Mouse (Mus musculus) thymus, postnatal 14 days (tissue): ENCODE measurements around the gene B4galt2.

Experiments
- DNase-seq: peaks from one replicate; pipeline ENCODE4 v3.0.0; 2021

B4galt2 gene

DNA sequence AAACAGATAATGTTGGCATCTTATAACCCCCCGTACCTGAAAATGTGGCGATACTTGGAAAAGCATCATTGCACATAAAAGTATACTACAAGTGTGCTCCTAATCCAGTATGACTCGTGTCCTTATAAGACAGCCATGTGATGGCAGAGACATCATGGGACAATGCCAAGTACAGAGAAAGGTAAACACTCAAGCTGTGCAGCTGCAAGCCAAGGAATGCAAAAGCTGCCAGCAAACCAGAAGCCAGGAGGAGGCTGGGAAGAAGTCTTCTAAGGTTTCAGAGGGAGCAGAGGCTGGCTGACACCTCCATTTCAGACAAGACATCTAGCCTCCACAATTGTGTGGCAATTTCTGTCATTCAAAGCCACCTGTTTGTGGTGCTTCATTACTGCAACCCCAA, 22.9 kb upstream of the B4galt2 start:
- DNase-seq: no peak

DNA sequence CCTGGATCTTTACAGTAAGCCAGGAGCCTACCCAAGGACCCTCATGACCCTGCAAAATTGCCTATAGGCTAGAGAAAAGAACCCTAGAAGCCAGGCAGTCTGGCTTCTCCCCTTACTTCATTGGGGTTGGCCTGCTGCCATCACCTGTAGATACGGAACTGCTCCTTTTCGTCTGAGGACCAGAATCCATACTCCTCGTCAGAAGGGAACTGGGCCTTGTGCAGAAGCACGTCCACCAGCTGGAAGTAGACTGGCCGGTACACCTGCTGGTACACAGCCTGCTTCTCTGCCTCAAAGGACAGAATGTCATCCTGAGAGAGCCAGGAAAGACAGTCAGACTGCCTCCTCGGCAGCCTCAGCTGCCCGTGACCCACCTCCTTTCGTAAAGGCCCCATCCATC, 21.5 kb upstream of the B4galt2 start:
- no peak for DNase-seq

DNA sequence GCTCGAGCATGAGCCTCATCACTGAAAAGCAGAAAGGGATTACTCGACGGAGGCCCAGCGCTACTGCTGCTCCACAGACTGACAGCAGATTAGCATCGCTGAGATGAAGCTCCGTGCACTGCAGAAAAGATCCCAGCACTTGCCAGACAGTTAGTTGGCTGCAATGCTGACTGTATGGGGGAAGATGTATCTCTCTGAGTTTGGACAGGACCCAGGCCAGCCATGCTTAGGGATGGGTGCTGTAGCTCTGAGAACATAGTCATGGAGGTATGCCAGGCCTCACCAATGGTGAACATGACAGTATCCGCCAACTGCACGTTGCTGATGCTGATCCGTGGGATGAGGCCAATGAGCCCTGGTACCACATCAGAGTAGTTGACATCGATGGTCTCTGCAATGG, 20.8 kb upstream of the B4galt2 start:
- no peak for DNase-seq

DNA sequence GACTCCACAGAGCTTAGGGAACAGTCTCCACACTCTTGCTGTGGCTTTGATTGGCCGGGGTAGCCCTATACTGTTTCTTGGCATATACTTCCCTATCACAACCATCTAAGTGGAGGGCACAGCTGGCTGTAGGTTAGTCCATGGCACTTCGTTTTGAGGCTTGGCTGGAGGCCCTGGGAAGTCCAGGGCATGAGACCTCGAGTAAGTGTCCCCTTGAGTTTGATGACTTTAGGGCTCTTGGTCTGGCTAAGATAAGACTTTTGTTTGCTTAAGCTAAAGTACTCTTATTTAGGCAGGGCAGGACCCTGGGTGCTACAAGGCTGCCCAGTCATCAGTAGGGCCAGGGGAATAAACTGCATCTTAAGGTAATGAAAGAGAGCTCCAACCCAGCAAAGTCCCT, 14.8 kb upstream of the B4galt2 start:
- no peak for DNase-seq

DNA sequence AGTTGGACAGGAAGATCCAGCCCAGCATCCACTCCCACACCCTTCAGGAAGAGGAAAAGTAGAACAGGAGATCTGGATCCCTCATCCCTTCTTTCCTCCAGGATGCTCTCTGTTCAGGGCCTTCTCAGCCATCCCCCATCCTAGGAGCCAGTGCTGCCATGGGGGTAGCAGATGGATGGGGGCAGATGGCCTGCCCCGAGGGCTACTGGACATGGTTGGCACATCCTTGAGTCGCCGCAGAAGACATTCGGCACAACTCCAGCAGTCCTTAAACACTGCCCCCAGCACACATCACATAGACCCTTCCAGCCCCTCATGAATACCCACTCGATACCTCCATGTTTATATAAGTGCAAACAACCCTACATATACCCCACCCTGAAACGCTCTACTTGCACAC, 12.7 kb upstream of the B4galt2 start:
- DNase-seq: no peak

DNA sequence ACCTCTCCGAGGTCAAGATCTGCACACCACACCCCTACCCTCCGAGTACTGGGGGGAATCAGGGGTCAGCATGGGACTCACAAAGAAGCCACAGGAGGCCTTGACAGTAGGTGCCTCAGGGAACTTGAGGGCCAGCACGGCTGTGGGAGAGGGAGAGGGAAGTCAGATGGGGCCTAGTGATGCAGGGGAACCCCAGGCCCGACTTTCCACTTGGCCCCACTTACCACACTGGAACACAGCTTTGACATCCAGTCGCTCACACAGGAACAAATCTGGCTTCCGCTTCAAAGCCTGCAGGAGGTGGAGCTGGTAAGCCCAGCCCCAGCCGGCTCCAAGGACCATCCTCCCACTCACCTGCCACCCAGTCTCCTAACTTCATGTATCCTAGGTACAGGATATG, 12.1 kb upstream of the B4galt2 start:
- no peak for DNase-seq

DNA sequence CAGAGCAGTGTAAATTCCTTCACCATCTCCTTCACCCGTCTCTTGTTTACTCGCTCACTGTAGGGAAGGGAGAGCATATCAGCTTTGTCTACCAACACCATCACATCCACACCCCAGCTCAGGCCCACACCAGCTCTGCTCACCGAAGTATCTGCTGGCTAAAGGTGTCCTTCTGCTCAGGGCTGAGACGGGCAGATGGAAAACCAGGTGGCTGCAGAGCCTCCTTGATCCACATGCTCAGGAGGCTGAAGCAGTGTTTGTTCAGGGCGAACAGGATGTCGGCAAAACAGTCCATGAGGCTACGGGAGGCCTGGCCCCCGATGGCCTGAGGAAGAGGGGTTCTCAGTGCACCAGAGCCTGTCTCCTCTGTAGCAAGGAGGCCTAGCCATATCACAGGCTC, 11.3 kb upstream of the B4galt2 start:
- DNase-seq: no peak

DNA sequence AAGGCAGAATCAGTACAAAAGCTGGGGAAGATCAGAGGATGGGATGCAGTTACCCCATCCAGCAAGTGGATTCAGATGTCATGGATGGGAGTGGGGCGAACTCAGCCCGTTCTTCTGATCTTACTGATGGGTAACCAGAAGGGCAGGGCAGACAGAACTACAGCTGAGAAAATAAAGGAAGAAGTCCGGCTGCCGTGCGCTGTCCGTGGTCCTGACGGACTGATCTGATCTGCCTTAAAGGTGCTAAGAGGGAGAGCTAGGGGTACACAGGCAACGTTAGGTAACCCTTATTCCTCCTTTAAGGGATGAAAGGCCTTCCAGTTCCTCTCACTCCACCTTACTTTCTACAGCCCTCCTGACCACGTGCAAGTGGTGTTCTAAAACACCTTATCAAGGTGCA, 10.1 kb upstream of the B4galt2 start:
- peak; percentile 73 for DNase-seq

DNA sequence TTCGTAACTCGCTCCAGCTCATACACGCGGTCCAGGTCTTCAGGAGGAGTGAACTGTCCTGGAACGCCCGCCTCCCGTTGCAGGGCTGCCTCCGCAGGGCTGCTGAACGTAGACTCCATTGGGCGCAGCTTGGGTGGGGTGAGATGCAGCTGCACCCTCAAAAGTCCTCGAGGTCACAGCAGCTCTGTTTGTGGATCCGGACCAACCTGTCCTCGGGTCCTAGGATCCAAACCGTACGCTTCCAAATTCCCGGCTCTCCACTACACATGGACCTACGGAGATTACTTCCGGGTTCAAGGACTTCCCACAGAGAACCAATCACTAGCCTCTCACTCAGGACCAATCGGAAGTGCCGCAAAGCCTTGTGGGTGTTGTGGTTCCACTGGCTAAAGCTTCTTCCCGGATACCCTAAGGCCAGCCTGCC, 8.5 kb upstream of the B4galt2 start, which contains the start of gene Dph2:
Gene Dph2, minus strand, starts transcription at position 295 of the 424 bp plus-strand sequence.
- DNase-seq: peak; percentile 82

DNA sequence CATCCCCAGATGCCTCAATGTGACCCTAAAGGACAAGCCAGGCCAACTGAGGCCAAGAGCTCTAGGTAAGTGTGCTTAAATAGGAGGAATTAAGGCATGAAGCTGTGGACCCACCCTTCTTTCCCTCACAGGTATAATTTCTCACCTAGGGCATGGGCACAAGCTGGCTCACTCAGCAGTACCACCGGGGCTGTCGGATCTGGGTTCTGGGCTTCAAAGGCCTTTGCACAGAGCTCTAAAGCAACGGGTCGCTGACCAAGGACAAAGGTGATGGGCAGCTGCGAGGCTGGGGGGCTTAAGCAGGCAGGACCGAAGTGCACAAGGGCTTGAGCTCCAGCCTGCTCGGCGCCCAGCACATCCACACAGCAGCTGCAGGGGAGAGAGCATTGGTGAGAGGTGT, 7.5 kb upstream of the B4galt2 start:
- no peak for DNase-seq

DNA sequence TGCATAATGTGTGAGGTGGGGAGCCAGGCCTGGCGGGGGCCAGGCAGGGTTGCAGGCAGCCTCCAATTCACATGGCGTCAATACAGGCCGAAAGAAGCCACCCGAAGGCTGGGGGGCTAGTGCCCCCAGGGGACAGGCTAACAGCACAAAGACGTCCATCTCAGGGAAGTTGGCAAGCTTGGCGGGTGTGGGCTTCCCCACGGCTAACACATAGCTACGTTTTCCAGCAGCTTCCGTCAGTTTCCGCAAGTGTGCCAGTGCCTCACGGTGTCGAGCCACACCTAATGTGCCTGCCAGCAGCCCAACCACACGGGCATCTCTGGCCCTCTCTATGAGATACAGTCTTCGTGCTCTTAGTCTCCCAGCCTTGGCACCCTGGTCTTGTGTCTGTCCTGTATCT, 6.7 kb upstream of the B4galt2 start:
- no peak for DNase-seq

DNA sequence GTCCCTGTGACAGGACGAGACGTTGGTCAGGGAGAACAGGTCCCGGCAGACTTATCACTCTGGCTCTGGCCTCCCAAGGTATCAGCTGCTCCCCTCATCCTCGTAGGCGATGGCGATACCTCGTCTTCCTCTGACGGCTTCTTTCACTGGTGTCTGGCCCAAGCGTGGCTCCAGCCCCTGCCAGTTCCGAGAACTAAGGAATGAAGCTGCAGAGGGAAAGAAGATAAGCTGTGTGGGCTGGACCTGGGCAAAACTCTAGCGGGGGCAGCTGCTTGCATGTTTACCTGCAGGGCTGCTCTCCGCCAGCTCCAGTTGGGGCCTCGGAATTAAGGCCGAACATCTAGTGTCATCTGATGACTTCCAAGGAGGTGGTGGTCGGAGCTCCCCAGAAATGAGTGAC, 6.2 kb upstream of the B4galt2 start:
- no peak for DNase-seq

DNA sequence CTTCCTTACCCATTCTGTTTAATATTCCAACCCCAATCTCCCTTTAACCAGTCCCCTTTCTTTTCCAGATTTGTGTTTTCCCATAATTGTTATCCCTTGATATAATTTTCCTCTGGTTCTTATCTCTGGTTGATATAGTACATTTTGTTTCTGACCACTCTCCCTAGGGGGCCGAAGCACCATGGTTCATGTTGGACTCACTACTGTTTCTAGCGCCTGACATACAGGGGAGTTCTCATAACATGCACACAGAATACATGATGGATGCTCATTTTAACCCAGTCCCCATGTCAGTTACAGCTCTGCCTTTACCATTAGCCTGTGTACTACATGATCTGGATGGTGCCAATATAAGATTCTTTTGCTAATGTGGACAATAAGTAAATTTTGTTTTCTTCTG, 4.6 kb upstream of the B4galt2 start:
- DNase-seq: no peak

DNA sequence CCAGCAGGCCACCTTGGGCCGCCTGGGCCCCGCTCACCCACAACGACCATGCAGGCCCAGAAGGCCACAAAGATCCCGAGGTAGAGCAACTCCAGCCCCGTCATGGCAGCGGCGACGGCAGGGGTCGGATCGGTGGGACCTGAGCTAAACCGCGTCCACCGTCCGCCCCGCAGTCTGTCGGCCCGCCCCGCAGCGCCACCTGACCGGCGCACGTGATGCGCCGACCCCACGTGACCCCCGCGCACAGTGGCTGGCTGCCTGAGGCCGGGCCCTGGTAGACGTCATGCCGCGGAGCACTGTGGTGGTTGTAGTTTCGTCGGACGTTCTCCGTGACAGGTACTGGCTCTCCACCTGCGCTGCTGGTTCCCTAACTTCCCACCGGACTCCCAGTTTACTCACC, 3.8 kb upstream of the B4galt2 start, which contains the start of gene Atp6v0b:
Gene Atp6v0b, minus strand, starts transcription at position 201 of the 400 bp plus-strand sequence.
- DNase-seq: peak; percentile 95

DNA sequence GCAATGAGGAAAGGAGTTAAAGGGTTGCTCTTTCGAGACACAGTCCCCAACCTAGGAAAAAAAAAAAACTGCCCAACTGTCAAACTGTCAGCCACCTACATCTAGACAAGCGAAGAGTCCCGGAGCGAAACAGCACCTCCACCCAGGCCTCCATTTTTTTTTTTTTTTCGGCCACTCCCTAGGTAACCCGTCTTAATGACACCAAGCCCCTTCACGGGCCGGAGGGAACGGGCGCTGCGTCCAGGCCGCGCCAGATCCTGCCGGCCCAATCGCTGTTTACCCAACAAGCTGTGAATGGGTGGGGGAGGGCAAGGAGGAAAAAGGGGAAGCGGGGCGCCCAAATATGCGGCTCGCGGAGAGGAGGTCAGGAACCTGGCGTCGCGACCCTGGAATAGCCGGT, 3.4 kb upstream of the B4galt2 start:
- no peak for DNase-seq

DNA sequence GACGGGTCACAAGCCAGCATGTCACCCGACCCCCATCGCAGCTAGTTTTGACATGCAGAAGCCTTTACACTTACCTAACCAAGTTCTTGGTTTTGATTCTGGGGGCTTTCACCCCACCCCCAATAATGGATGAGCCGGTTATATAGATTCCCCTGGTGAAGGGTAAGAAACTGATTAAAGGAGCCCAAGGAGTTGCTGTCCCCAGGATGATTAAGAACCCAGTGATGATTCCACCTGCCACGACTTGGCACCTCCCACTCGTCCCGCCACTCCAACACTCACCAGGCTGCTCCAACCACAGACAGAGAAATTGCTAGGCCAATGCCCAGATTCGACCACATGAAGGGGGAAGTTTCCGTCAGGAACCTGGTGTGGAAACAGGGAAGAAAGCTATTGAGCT, 2.7 kb upstream of the B4galt2 start:
- no peak for DNase-seq

DNA sequence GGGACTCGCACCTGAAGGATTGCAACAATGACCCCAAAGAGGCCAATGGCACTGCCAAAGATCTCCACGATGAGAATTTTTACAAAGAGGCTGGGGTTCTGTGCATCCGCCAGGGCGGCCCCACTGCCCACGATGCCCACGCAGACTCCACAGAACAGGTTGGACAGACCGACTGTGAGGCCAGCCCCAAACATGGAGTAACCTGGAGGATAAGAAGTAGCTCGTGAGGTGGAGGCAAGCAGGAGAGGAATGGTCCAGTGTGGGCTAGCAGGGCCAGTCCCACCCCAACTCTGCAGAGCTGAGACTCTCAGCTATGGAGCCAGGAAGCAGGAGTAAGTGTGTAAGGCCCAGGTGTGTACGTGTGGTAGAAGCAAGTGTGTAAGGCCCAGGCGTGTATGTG, 1.8 kb upstream of the B4galt2 start:
- DNase-seq: no peak

DNA sequence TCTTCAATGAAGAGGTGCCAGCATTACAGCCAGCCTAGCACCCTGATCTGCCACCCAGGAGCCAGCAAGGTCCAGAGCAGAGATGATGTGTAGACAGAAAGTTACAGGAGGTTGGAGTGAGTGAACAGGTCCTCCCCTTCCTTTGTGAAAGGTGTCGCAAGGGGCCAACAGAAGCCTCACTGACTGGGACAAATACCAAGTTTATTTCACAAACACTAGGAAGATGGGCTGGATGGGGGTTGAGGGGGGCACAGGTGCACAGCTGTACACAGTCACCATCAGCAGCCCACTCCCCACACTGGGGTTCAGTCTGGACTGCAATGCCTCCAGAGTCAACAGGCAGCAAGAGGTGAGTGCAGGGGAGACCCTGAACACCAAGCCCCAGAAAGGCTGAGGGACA, 859 bp upstream of the B4galt2 start:
- DNase-seq: no peak

DNA sequence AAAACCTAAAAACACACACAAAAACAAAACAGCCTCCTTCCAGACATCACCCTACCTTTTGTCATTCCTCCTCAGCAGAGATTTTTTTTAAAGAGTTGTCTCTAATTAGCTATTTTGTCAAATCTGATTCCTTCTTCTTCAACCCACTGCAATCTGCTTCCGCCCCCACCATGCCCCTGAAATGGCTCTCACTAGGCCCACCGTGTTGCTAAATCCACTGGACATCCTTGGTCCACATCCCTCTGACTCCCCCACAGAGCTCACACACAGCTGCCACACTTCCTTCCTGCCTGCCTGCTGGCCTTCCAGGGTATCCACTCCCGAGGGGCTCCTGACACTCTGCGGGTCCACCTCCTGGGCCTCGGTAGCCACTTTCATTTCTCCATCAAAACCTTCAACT, 4.6 kb downstream of the B4galt2 start:
- DNase-seq: no peak

DNA sequence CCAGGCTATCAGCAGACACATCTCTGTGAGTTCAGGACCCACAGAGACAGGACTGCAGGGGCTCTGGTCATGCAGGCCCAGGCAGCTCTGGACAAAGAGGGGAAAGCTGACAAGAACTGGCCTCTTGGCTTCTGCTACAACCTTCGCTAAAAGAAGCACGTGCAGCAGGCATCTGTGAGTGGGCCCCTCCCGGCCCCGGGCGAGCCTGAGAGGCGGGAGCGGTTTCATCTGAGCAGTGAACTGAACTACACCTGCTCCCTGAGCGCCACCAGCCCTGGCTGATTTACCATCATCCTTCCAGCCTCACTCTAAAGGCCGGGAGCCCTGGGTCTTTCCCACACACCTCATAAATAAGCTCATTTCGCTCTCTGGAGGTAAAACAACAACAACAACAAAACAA, 5.0 kb downstream of the B4galt2 start:
- peak; percentile 82 for DNase-seq

DNA sequence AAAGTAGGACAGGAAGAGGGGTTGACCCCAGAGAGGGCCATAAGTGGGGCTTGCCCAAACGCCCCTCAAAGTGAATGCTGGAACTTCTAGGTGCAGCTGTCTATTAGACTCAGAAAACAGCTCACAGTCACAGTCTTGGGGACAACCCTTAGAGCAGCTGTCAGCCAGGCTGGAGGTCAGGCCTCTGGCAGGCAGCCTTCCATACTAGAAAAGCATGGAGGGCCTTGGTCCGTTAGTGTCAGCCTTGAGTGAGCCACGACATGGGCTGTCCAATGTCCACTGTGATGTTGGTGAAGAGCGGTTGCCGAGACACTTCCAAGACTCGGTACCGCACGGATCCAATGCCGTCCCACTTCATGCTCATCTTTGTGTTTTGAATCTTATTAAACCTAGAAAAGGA, 9.7 kb downstream of the B4galt2 start:
- DNase-seq: no peak

DNA sequence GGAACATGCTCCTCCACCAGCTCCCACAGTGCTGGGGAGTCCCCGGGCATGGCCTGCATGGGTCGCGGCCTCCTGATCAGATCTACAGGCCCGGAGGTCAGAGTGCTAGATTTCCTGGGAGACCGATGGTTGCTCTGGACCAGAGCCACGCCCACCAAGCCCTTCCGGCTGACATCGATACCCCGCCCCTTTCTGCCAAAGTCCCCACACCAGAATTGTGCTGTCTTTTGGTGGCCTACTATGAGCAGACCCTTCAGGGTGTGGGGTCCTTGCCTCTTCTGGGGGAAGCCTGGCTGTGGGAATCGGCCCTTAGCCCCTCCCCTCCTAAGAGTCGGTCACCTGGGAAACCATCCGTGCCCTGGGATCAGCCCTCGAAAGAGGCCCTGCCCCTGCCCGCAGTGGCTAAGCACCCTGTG, 10.8 kb downstream of the B4galt2 start, which contains the start of gene Ccdc24:
Gene Ccdc24, minus strand, starts transcription at position 87 of the 416 bp plus-strand sequence.
- no peak for DNase-seq

DNA sequence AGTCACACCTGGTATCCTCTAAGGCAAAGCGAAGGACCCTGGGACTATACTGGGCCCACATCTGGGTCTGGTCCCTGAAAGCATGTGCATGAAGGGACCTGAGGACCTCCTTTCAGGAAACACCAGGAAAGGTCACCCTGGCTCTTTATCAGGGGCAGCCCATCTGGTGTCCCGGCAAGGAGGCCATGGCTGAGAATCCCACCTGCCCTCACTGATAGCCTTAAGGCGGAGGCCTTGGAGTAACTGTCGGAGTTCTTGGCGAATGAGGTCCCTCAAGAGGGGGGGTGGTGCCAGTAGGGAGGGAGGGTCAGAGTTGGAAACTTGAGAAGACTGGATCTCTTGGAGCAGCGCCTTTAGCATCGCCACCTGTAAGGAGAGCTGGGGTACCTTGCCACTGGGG, 11.5 kb downstream of the B4galt2 start:
- no peak for DNase-seq

DNA sequence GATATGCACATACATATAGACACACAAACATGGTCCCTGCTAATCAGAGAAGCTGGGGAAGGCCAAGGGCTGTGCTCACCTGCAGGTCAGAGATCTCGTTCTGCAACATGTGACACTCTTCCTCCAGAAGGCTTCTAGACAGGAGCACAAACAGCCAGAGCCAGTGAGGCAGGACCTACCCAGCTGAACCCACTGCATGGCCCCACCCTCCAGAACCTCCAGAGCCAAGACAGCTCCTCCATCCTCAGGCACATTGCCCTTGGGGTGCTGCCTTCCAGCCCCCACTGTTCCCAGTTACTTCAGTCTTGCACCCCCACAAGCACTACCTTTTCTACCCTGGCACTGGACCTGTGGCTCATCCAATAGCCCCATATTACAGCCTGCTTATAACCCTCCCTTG, 12.8 kb downstream of the B4galt2 start:
- DNase-seq: no peak

DNA sequence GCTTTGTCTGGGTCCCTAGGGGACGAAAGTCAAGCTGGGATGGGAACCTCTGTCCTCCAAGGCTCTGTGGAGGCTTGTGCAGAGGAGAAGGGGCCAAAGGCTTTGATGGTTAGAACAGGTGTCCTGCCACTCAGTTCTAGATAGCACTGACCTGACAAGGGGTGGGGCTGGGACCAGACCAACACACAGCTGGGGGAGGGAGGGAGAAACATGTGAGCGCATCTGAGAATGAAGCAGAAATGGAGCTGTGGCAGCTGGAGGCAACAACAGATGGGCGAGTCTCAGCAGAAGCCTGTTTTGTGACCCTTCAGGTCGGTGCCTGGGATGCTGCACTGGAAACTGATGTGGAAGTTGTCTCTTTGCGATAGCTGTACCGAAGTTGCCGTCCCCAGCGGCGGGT, 14.0 kb downstream of the B4galt2 start:
- no peak for DNase-seq

DNA sequence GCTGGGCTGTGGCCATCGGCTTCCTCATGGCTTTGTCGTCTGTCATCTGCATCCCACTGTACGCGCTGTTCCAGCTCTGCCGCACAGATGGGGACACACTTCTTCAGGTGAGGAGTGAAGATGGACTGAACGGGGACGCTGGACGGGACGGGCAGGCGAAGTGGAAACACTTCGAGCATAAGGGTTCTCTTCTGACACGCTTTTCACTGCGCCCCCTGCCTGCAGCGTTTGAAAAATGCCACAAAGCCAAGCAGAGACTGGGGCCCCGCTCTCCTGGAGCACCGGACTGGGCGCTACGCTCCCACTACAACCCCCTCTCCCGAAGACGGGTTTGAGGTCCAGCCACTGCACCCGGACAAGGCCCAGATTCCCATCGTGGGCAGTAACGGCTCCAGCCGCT, 15.5 kb downstream of the B4galt2 start:
- peak; percentile 62 for DNase-seq
